Mouse (Mus musculus) liver (tissue): ENCODE measurements around the gene Nfkb1.

ENCODE experiments used
- DNase-seq: peaks from one replicate; pipeline ENCODE4 v3.0.0-alpha.2; 2020; ENCODE audit warnings: mixed read lengths

The Nfkb1 gene

DNA sequence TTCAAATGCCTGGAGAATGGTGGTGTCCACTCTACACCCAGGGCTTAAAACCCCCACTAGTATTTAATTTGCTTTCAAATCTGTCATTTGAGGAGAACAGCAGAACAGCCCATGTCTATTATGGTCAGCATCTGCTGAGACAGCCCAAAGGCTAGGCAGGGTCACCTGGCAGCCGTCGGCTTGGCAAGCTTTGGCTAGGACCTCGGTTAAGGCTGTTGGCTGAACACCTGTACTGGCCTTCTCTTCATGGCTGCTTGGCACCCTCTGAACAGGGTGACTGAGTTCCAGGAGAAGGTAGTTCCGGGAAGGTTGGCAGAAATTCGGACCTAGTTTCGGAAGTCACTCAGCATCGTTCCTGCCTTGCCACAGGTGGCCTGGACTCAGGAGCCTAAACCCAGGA lies 109.1 kb downstream of the Nfkb1 start:
- no peak for DNase-seq

DNA sequence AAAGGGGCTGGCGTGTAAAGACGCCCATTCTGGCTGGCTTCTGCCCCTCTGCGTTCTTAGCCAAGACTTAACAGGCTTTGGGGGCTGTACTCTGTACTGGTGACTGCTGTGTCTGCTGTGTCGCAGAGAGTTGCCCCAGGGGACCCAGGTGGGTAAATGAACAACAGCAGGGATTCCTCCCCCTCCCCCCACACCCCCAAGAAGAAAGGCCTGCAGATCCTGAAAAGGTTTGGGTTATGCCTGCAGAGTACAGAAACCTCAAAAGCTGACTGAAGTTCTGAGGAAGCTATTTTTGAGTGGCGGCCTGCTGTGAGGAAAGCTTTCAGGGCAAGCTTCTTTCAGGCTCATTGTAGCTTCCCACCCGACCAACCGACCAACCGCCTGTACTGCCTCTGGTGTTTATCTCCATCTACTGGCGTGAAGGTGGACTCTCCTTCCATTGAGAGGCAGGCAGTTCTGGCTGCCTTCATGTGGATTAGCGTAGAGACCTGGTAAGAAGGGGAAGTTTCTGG lies 109.7 kb downstream of the Nfkb1 start:
- DNase-seq: peak; percentile 48

DNA sequence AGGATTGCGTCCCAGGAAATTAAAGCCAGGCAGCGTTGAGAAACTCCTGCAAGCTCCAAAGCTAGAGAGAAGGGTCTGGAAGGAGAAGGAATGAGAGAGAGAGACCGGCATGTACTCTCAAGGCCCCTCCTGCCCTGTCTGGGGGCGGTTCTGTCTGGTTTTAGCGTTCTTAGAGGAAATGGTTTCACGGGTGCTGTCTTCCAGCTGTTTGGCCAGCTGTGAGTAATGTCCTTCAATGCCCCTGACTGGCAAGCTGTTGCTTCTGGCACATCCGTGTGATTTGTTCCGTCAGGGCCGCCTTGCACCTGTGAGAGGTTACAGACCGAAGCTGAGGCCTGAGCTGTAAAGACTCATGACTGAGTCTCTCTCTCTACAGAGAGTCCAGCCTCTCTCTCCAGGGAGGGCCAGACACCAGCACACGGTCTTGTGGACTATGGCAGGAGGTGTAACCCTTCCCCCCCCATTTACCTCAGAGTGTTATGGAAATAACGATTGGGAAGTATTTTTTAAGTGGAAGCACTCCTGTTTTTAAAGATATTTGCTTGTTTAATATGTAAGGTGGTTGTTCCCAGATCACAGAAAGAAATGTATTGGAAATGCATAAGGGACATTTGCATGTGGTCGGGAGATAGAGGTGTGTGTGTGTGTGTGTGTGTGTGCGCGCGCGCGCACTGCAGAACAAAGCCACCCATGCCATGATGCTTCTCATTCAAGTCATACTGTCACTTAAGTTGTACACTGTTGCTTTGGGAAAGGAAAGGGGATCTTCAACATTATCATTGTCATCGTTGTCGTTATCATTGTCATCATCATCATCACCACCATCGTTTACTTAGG lies 110.7 kb downstream of the Nfkb1 start:
- no peak for DNase-seq

DNA sequence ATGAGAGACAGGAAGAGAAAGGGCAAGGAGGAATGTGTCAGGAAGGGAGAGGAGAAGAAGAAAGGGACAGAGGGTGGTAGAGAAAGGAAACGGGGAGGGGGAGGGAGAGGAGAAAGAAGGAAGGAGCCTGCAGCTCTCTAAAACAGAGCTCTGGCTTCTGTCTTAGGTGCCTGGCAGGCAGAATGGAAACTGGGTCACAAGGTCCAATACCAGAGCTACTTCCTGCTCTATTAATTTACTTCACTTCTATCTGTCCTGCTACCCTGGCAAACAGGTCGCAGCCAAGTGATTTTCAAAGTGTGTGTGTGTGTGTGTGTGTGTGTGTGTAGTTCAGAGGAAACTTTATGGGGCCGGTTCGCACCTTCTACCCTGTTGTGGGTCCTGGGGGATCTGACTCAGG lies 112.2 kb downstream of the Nfkb1 start:
- no peak for DNase-seq

DNA sequence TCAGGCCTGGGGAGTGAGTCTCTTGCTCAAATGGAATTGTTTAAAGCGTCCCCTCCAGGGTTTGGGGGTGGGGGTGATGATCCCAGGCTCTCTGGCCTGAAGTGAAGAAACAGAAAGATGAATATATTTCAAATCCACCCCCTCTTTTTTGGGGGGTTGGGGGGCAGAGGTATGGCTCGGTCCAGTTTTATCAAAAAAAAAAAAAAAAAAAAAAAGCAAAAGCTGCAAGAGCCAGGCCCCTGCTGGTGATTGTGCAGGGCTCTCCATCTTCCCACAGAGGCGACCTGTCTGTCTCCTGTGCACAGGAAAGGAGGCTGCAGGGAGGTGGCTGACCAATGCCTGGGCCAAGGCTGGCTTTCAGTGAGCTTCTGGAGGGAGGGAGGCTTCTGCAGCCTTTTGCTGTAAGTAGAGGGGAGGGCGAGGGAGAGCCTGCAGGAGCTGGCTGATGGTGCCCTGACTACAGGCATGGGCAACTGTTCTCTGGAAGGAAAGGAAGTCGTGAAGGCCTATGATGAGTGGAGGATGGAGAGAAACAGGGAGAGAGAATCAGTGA lies 112.7 kb downstream of the Nfkb1 start:
- DNase-seq: no peak

DNA sequence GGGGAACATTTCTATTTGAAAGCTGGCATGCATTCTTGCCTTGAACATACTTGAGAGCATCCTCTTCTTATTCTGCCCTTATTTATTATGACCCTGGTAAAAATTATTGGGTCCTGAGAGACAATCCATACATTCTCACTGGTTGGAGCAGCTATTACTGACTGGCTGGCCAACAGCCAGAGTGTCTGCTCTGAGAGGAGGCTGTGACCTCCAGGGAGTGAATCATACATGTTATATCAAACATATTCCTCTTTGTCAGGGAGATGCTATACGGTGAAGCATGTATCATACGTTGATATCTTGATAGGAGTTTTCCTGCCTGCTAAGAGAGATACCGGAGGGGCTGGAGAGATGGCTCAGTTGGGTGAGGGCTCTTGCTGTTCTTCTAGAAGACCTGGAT lies 116.2 kb downstream of the Nfkb1 start:
- no peak for DNase-seq

DNA sequence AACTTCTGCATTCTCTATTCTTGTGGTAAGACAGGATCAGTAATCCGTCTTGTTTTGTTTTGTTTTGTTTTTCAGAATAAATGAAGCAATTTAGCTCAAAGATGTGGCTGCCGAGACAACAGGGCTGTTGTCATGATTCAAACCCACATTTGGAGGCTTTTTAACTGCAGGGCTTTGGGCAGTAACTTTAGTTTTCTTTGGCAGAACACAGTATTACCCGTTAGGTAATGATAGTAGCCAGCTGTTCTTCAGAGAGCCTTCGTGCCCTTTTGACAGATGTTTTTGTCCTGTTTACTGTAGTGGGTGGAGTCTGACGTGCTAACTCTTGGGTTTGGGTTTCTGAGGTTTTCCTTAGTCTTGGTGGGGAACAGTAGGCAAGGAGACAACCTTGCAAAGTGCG lies 118.3 kb downstream of the Nfkb1 start:
- no peak for DNase-seq

DNA sequence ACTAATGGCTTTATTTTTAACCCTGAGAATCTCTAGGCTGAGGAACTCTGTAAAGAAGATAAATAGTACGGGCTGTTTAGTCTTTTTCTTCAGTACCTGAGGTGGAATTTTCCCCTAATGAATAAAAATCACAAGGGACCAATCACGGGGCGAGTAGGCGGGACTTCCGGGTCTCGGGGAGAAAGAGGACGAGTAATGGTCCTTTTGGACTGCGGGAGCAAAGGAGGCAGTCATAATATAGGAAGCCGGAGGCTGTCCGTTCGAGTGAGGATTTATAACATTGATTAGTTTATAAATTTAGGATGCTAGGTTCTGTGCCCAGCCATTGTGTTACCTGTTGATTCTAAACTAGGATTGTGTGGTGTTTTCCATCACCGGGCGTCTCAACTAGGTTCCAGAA lies 119.8 kb downstream of the Nfkb1 start:
- DNase-seq: no peak

DNA sequence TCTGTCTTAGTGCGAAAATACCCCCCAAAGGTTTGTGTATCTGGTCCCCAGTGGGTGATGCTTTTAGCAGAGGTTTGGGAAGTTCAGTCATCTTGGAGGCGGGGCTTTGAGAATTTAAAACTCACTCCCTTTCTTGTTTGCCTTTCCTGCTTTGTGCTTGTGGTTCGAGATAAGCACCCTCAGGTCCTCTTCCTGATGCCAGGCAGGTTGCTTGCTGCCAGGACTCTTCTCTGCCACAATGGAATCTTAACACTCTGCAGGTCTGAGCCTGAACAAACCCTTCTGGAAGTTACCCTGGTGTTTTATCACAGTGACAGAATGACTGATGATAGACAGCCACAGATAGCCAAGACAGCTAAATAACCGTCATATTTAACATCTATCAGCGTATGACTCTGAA lies 122.7 kb downstream of the Nfkb1 start:
- no peak for DNase-seq

DNA sequence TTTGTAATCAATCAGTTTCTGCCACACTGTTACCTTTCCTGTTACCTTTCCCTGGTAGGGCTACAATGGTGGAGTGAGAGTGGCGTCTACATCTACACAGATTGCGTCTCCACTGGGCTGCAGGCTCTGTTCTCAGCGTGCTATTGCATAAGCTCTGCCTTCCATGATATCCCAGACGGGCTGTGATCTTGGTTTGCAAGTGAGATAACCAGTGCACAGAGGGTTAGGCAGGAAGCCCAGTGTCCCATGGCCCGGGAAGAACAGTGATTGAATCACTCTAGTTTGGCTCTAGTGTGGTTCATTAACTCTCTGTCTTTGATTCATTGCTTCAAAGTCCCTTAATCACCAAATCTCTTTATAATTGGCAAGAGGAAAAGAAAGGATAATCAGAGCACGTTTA lies 123.5 kb downstream of the Nfkb1 start:
- DNase-seq: no peak

DNA sequence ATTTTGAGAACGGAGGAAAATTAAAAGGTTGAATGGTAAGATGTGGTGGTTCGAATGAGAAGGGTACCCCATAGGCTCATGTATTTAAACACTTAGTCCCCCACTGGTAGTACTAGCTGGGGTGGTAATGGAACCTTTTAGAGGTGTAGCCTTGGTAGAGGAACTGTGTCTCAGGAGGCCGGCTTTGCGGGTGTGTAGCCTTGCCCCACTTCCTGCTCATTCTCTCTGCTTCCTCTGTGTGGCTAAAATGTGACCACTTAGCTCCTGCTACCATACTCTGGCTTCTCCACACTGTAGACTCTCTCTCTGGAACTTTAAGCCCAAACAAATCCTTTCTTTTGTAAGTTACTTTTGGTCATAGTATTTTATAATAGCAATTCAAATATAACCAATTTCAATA lies 126.0 kb downstream of the Nfkb1 start:
- no peak for DNase-seq

DNA sequence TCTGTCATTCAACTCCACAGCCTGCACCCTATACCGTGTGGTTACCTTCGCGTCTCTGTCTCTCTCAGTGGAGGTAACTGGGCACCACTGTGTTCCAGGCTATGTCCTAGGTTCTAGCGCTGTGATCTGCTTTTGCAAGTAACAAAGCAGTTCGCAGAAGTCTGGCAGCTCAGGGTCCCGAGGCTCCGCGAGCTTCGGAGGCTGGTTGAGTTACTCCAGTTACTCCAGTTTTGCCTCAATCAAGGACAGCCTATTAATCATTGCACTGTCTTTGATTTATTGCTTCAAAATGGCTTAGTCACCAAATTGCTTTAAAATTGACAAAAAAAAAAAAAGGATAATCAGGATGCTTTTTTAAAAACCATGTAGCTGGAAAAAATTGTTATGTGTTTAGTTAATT lies 126.6 kb downstream of the Nfkb1 start:
- no peak for DNase-seq

DNA sequence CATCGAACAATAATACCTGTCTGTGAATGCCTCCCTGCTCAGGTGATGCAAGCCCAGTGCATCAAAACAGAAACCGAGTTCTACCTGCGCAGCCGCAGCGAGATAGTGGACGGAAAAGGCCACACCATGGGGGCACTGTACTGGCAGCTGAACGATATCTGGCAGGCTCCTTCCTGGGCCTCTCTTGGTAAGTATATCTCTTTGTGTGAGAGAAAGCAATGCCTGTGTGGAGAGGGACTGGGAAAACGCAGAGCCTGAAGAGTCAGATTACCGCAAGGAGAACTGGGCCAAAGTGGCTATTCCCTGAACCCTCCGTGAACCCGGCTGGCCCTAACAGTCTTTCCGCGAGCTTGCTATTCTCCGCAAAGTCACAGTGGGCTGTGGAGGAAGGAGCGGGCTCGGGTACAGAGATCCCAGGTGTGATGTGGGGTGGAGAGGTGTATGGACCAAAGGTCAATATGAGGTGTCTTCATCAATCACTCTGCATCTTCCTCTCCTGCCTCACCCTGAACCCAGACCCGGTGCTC lies 128.1 kb downstream of the Nfkb1 start:
- DNase-seq: no peak

DNA sequence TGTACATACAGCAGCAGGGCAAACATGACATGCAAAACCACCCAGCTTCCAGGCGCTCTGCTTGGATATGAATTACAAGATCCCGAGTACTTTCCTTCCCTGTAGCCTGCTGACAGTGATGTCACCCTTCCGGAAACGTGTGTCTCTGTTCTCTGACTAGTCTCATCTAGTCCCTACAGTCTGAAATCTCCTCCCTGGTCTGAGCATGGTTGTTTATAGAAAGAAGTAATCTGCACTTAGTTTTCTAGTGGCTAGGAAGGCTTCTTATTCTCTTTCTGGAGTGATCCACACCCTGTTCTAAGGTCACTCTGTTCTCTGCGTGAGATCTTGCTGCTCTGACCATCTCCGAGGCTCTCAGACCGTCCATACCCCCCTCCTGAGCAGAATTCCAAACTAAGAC lies 129.3 kb downstream of the Nfkb1 start:
- DNase-seq: no peak

DNA sequence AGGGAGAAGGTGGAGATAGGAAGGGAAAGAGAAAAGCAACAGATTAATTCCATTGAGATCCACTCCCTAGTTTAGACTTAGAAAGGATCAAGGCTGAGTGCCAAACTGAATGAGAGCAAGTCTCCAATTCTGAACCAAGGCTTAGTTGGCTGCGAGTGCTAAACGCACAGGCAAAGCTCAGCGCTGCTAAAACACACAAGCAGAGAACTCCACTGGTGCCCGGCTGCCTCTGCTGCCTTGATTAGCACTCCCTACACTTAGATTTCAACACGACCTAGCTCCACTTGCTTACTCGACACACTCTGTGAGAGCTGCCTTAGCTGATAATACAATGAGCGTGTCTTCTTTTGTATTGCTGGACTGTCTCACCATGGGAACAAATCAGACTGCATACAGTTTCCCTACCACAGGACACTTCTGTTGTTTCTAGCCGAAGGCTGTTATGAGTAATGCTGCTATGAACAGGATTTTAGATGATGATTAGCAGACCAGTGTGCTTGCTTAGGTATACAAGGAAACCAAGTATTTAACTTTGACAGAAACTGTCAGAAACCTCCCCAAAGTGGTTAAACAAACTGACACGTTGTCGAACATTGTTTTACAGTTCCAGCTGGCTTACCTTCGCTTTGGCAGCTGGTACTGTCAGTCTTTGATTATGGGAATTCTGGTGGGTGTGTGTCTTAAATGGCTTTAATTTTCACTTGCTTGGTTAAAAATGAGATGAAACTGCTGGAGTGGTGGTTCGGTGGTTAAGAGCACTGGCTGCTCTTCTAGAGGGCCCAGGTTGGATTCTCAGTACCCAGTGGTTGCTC lies 134.3 kb downstream of the Nfkb1 start:
- DNase-seq: no peak

DNA sequence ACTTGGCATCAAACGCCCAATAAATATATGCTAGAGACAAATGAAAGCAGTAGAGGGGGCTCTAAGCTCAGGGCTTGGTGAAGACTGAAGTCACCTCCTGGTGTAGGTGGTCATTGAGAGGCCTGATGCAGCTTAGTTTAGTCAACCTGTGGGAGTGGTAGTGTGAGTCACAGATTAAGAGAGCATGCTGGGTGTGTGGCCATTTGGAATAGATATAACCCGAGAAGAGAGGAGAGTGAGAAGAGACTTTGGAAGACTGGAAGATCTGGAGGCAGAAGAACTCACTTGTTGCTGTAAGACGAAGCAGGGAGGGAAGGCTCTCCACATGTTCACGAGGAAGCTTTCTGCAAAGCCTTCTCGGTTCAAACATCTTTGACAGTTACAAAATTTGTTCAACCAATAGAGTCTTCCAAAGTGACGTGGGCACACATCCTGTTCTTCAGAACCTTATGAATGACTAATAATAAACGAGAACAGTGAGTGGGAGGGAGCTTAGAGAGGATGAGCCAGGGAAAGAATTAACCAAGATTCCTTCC lies 135.2 kb downstream of the Nfkb1 start:
- no peak for DNase-seq

DNA sequence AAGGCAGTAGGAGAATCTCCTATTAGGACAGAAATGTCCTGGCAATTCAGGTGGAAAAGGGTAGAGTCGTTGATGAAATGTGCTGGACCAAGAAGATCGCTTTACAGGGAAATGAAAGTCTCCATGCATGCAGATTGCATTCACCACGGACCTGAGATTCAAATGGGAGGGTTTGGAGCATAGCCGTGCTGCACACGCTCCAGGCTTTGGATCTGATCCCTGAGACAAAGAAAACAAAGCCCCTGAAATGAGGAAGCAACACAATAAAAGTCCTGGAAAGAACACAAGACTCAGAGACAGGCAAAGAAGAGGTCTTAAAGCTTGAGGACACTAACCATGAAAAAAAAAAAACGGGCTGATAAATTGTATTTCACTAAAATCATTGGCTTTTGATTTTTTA lies 136.2 kb downstream of the Nfkb1 start:
- DNase-seq: no peak

DNA sequence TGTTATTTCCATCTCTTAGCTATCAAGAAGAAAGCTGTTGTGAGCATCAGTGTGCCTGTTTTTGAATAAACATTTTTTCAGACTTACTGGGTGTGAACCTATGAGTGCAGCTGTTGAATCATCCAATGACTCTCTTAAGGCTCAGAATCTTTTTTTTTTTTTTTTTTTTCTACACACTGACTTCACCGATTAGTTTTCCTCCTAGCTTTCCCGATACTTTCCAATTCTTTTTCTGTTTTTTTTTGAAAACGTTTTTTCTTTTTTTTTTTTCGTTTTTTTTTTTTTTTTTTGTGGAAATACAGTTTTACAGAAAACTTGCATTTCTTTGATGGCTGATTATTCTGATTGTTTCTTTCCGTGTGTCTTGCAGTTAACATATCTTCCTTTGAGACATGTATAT lies 138.5 kb downstream of the Nfkb1 start:
- no peak for DNase-seq

DNA sequence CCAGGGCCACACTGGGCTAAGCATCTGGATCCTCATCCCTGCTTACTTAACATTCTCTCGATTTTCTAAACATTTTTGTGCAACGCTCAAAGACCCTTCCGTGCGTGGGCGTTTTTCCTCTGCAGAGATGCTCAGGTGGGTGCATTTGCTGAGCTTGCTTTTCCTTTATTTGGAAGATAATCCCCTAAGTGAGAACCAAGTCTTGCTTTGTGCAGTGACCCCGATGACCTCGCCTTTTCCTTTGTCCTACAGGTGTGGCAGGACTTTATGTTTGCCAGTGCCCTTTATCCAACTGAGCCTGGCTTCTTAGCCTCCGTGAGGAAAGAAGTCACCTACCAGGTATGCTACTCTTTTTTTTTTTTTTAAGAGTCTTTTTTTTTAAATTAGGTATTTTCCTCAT lies 144.0 kb downstream of the Nfkb1 start:
- no peak for DNase-seq

DNA sequence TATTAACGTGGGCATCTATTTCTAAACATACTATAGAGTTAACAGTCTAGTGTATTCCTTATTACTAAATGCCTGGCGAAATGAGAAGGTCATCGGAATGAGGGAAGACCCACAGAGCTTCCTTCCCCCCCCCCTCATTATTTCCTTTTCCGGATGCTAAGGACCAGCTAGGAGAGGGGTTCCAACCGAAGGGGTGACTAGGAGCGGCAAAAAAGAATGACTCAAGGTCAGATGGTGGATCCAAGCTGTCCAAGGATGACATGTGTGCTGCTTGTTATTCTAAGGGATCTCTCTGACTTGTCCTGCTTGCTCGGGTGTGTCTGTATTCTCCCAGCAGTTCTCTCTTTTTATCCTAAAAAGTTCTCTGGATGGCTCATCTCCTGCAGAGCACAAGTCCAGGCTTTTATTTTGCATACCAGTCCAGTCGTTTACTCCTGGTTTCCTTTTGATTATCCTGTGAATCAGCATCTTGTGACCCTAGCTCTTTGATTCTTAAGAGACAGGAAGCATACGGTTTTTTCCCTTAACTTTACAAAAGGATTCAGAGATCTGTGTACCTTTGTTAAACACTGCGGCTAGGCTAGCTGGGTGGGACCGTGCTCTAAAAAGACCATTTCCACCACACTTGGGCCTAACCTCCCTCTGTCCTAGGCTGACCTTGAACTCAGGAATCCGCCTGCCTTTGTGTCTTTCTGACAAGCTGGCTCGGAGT lies 145.0 kb downstream of the Nfkb1 start:
- DNase-seq: no peak
